Mouse (Mus musculus): ENCODE measurements at regions not wholly inside any gene's neighbourhood (a gene's known extent, or its start where the extent isn't known, plus 50 kb on each side); places are given as distances from the start of the nearest gene placed in this dataset.

GRCm38 (mm10) chr1:73242290-73242689, 226.6 kb upstream of the Tnp1 start:
- H3K9ac ChIP-seq = no peak overlapping the region
- H3K9me3 ChIP-seq (replicated peaks) = no peaks in the 10 kb centered on the region
- WGBS (ENCODE audit: insufficient replicate concordance) = 67% methylated on average over 9 of the region's 9 CpGs
- no peaks in the 10 kb centered on the region for H3K36me3 ChIP-seq (replicated peaks)
- no peaks in the 10 kb centered on the region for H3K4me1 ChIP-seq (replicated peaks)
- no peak overlapping the region for H3K4me2 ChIP-seq
- no peaks in the 10 kb centered on the region for H3K27me3 ChIP-seq
- H3K4me3 ChIP-seq (replicated peaks) = no peak overlapping the region
- no peak for ATAC-seq (ENCODE audit: insufficient read depth)
- no peak overlapping the region for H3K27ac ChIP-seq (replicated peaks)

- ATAC-seq (ENCODE audit: insufficient read depth) = no peak
- H3K4me1 ChIP-seq (replicated peaks) = no peaks in the 10 kb centered on the region
- WGBS (ENCODE audit: insufficient replicate concordance) = 39% methylated on average over 3 of the region's 3 CpGs
These were observed 221.2 kb upstream of the Tnp1 start for GRCm38 (mm10) chr1:73236867-73237266.

DNA sequence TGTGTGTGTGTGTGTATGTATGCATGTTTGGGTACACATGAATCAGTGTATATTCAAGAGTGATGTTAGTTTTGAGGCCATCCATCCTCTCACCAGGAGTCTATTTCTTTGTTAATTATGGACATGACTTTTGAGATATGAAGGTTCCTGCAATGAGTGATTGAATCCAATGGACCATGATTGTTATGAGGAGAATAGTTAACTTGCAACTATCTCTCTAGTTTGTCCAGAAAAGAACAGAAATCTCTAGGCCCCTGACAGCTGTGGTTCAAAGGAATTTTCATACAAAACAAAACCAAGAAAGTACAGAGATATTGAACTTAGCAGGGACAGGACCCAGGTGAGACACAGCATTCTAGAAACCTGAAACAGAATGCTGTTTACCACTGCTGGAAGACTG, 217.9 kb upstream of the Tnp1 start:
- no peaks in the 10 kb centered on the region for H3K9me3 ChIP-seq (replicated peaks)
- no peak overlapping the region for H3K4me2 ChIP-seq
- no peak overlapping the region for H3K27ac ChIP-seq (replicated peaks)
- no peak for ATAC-seq (ENCODE audit: insufficient read depth)
- no peak overlapping the region for H3K9ac ChIP-seq
- H3K36me3 ChIP-seq (replicated peaks) = no peaks in the 10 kb centered on the region
- no peaks in the 10 kb centered on the region for H3K27me3 ChIP-seq
- no peaks in the 10 kb centered on the region for H3K4me1 ChIP-seq (replicated peaks)
- no peak overlapping the region for H3K4me3 ChIP-seq (replicated peaks)

More at GRCm38 (mm10) chr1:73236867-73237266, 221.2 kb upstream of the Tnp1 start:
- no peak overlapping the region for H3K4me3 ChIP-seq (replicated peaks)
- no peak overlapping the region for H3K9ac ChIP-seq
- H3K4me2 ChIP-seq = no peak overlapping the region
- no peaks in the 10 kb centered on the region for H3K36me3 ChIP-seq (replicated peaks)
- H3K27ac ChIP-seq (replicated peaks) = no peak overlapping the region
- H3K27me3 ChIP-seq = no peaks in the 10 kb centered on the region
- H3K9me3 ChIP-seq (replicated peaks) = no peaks in the 10 kb centered on the region

- Histone ChIP-seq H3K9ac (no peak overlapping the region), H3K36me3 (replicated peaks) (no peaks in the 10 kb centered on the region), H3K4me2 (no peak overlapping the region), H3K27ac (replicated peaks) (no peak overlapping the region), H3K27me3 (no peaks in the 10 kb centered on the region), H3K4me1 (replicated peaks) (no peaks in the 10 kb centered on the region), H3K9me3 (replicated peaks) (no peaks in the 10 kb centered on the region), H3K4me3 (replicated peaks) (no peak overlapping the region)
- ATAC-seq (ENCODE audit: insufficient read depth) = no peak
- 48% methylated on average over 3 of the region's 3 CpGs for WGBS (ENCODE audit: insufficient replicate concordance)
These were observed 217.3 kb upstream of the Tnp1 start for GRCm38 (mm10) chr1:73233041-73233440.

GRCm38 (mm10) chr1:73230611-73231010, 214.9 kb upstream of the Tnp1 start:
- no peak for ATAC-seq (ENCODE audit: insufficient read depth)
- no peak overlapping the region for H3K4me2 ChIP-seq
- no peaks in the 10 kb centered on the region for H3K4me1 ChIP-seq (replicated peaks)
- 51% methylated on average over 1 of the region's 1 CpGs for WGBS (ENCODE audit: insufficient replicate concordance)
- H3K36me3 ChIP-seq (replicated peaks) = no peaks in the 10 kb centered on the region
- no peak overlapping the region for H3K9ac ChIP-seq
- no peaks in the 10 kb centered on the region for H3K27me3 ChIP-seq
- no peaks in the 10 kb centered on the region for H3K9me3 ChIP-seq (replicated peaks)
- no peak overlapping the region for H3K27ac ChIP-seq (replicated peaks)
- no peak overlapping the region for H3K4me3 ChIP-seq (replicated peaks)

DNA sequence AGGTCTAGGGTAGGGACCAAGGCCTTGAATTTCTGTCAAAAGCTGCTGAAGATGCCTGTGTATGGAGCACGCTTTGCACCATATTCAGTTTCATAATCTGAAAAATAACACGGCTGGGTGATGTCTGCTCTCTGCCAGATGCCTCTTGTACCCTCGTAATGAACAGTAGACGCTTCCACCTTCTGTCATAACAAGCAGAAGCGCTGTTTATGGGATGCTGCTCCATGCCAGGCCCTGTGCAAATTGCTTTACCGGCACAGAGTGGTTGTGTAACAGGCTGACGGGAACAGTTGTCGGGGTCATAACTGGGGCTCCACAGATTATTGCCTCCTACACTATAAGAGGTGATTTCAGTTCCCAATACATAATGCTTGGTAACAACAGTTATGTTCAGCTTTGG, 211.5 kb upstream of the Tnp1 start:
- ATAC-seq (ENCODE audit: insufficient read depth) = no peak
- H3K27me3 ChIP-seq = no peaks in the 10 kb centered on the region
- H3K36me3 ChIP-seq (replicated peaks) = no peaks in the 10 kb centered on the region
- no peak overlapping the region for H3K4me3 ChIP-seq (replicated peaks)
- no peaks in the 10 kb centered on the region for H3K4me1 ChIP-seq (replicated peaks)
- no peaks in the 10 kb centered on the region for H3K9me3 ChIP-seq (replicated peaks)
- no peak overlapping the region for H3K9ac ChIP-seq
- WGBS (ENCODE audit: insufficient replicate concordance) = 67% methylated on average over 8 of the region's 8 CpGs
- no peak overlapping the region for H3K27ac ChIP-seq (replicated peaks)
- H3K4me2 ChIP-seq = no peak overlapping the region

- WGBS (ENCODE audit: insufficient replicate concordance) = 8% methylated on average over 2 of the region's 2 CpGs
- no peaks in the 10 kb centered on the region for H3K36me3 ChIP-seq (replicated peaks)
- ATAC-seq (ENCODE audit: insufficient read depth) = no peak
These were observed 206.2 kb upstream of the Tnp1 start for GRCm38 (mm10) chr1:73221863-73222262.

DNA sequence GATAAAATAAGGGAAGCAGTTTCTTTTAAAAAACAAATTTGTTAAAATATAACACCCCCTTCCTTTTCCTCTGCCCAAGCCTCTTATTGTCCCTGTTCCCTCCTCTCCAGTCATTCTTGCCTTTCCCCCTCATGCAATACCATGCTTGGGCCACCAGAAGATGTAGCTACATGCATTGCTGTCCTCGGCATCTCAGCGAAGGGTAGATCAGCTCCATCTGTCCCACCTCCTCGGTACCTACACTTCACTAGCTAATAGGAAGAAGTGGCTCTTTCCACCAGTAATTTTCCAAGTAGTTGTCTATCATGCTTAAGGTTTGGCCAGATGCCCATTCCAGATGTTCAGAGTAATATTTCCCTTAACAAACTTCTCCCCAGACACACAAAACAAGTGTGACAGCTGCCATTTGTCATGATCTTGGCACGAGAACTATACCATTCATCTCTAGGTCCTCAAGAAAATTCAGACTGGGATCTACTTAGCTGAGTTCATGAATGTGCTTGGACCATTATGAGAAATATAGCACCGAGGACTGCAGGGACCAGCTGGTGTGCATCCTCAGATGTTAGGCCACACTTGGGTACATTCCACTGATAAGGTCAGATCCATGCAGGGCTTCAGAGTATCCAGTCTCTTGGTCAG, 198.7 kb upstream of the Tnp1 start:
- Histone ChIP-seq H3K4me3 (replicated peaks) (no peak overlapping the region), H3K27ac (replicated peaks) (no peak overlapping the region)
- no peak for ATAC-seq (ENCODE audit: insufficient read depth)

More at GRCm38 (mm10) chr1:73221863-73222262, 206.2 kb upstream of the Tnp1 start:
- Histone ChIP-seq H3K9ac (no peak overlapping the region), H3K4me1 (replicated peaks) (no peaks in the 10 kb centered on the region), H3K27me3 (no peaks in the 10 kb centered on the region), H3K4me3 (replicated peaks) (no peak overlapping the region), H3K9me3 (replicated peaks) (no peaks in the 10 kb centered on the region), H3K27ac (replicated peaks) (no peak overlapping the region), H3K4me2 (no peak overlapping the region)

GRCm38 (mm10) chr1:73207421-73207820, 191.7 kb upstream of the Tnp1 start:
- no peaks in the 10 kb centered on the region for H3K36me3 ChIP-seq (replicated peaks)
- H3K9me3 ChIP-seq (replicated peaks) = no peaks in the 10 kb centered on the region
- H3K9ac ChIP-seq = no peak overlapping the region
- no peak overlapping the region for H3K27ac ChIP-seq (replicated peaks)
- H3K27me3 ChIP-seq = no peaks in the 10 kb centered on the region
- no peaks in the 10 kb centered on the region for H3K4me1 ChIP-seq (replicated peaks)
- no peak overlapping the region for H3K4me3 ChIP-seq (replicated peaks)
- no peak for ATAC-seq (ENCODE audit: insufficient read depth)
- 55% methylated on average over 8 of the region's 8 CpGs for WGBS (ENCODE audit: insufficient replicate concordance)
- H3K4me2 ChIP-seq = no peak overlapping the region

More for the DNA sequence above, 198.7 kb upstream of the Tnp1 start:
- 61% methylated on average over 5 of the region's 5 CpGs for WGBS (ENCODE audit: insufficient replicate concordance)
- Histone ChIP-seq H3K9me3 (replicated peaks) (no peaks in the 10 kb centered on the region), H3K9ac (no peak overlapping the region), H3K36me3 (replicated peaks) (no peaks in the 10 kb centered on the region), H3K4me1 (replicated peaks) (no peaks in the 10 kb centered on the region), H3K27me3 (no peaks in the 10 kb centered on the region), H3K4me2 (no peak overlapping the region)

GRCm38 (mm10) chr1:73205788-73206187, 190.1 kb upstream of the Tnp1 start:
- Histone ChIP-seq H3K9me3 (replicated peaks) (no peaks in the 10 kb centered on the region), H3K27me3 (no peaks in the 10 kb centered on the region), H3K4me2 (no peak overlapping the region), H3K4me3 (replicated peaks) (no peak overlapping the region), H3K9ac (no peak overlapping the region), H3K36me3 (replicated peaks) (no peaks in the 10 kb centered on the region), H3K27ac (replicated peaks) (no peak overlapping the region), H3K4me1 (replicated peaks) (no peaks in the 10 kb centered on the region)
- 49% methylated on average over 1 of the region's 1 CpGs for WGBS (ENCODE audit: insufficient replicate concordance)
- ATAC-seq (ENCODE audit: insufficient read depth) = no peak

DNA sequence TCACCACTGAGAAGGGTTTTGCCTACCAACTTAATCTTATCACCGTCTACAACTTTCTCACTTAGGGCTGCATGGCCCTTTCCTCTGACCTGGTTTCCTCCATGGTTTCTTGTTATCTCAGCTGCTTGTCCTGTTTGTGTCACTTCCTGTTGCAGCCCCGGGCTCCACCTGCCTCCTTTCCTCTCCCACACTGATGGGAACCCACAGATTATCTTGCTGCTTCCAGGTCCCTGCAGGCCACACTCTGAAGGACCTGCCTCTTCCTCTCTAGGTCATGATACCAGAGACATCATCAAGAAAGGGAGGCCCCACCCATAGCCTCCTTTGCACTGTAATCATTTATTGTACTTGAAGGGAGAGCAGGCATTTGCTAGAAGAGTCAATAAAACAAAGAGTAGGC, 184.4 kb upstream of the Tnp1 start:
- H3K9ac ChIP-seq = no peak overlapping the region
- H3K4me3 ChIP-seq (replicated peaks) = no peak overlapping the region
- no peak overlapping the region for H3K4me2 ChIP-seq
- no peaks in the 10 kb centered on the region for H3K9me3 ChIP-seq (replicated peaks)
- no peaks in the 10 kb centered on the region for H3K36me3 ChIP-seq (replicated peaks)
- H3K27ac ChIP-seq (replicated peaks) = no peak overlapping the region
- no peaks in the 10 kb centered on the region for H3K4me1 ChIP-seq (replicated peaks)
- no peaks in the 10 kb centered on the region for H3K27me3 ChIP-seq
- ATAC-seq (ENCODE audit: insufficient read depth) = no peak
- WGBS (ENCODE audit: insufficient replicate concordance) = 16% methylated on average over 2 of the region's 2 CpGs

- H3K9ac ChIP-seq = no peak overlapping the region
- no peak overlapping the region for H3K4me2 ChIP-seq
- no peaks in the 10 kb centered on the region for H3K4me1 ChIP-seq (replicated peaks)
- H3K9me3 ChIP-seq (replicated peaks) = no peaks in the 10 kb centered on the region
- no peak overlapping the region for H3K4me3 ChIP-seq (replicated peaks)
- 41% methylated on average over 5 of the region's 5 CpGs for WGBS (ENCODE audit: insufficient replicate concordance)
- H3K36me3 ChIP-seq (replicated peaks) = no peaks in the 10 kb centered on the region
- no peak overlapping the region for H3K27ac ChIP-seq (replicated peaks)
- no peaks in the 10 kb centered on the region for H3K27me3 ChIP-seq
- no peak for ATAC-seq (ENCODE audit: insufficient read depth)
These were observed 175.1 kb upstream of the Tnp1 start for GRCm38 (mm10) chr1:73190832-73191231.

All from liver, embryonic 15.5 days (tissue).